Mouse (Mus musculus) liver, embryonic 16.5 days (tissue): ENCODE results near the gene Gm2035. TPM values are rescaled to one million over a fixed set of nuclear protein-coding genes. Genes with fewer than 3 reads are reported as not detected.
"Not testable (repeated sequence)": the region's sequence is repeated elsewhere in the genome, so short reads cannot be mapped to it uniquely, and the experiment has no call there.

Experiments used
- ATAC-seq: fragments of 200-750 bp; cut with Nextera tagmentation; 2 replicates; pipeline ENCODE4 v1.8.0; 2017; ENCODE audit warnings: low read depth, mild to moderate bottlenecking, moderate number of reproducible peaks, moderate library complexity
- H3K27ac ChIP-seq: fragments of 300-500 bp; sonication (generic); 2 replicates; pipeline ENCODE4 v1.5.1; 2014; ENCODE audit warnings: mild to moderate bottlenecking, low read length
- H3K27me3 ChIP-seq: fragments of 300-500 bp; sonication (generic); 2 replicates; pipeline ENCODE4 v1.6.1; 2014; ENCODE audit warnings: low read depth, low read length, mixed read lengths; ENCODE audit not compliant: control insufficient read depth, insufficient read depth
- H3K36me3 ChIP-seq: fragments of 300-500 bp; sonication (generic); 2 replicates; pipeline ENCODE4 v1.6.1; 2014; ENCODE audit warnings: mild to moderate bottlenecking; ENCODE audit not compliant: control insufficient read depth, insufficient read depth
- H3K4me1 ChIP-seq: fragments of 300-500 bp; sonication (generic); 2 replicates; pipeline ENCODE4 v1.6.1; 2014; ENCODE audit warnings: low read depth, low read length, mixed read lengths; ENCODE audit not compliant: control insufficient read depth
- H3K4me2 ChIP-seq: fragments of 300-500 bp; sonication (generic); 2 replicates; pipeline ENCODE4 v1.6.1; 2014; ENCODE audit warnings: low read depth, low read length, mixed read lengths
- H3K4me3 ChIP-seq: fragments of 300-500 bp; sonication (generic); 2 replicates; pipeline ENCODE4 v1.5.1; 2014; ENCODE audit warnings: low read depth, mild to moderate bottlenecking, low read length
- H3K9ac ChIP-seq: fragments of 300-500 bp; sonication (generic); 2 replicates; pipeline ENCODE4 v1.6.1; 2014; ENCODE audit warnings: low read depth, low read length
- H3K9me3 ChIP-seq: fragments of 300-500 bp; sonication (generic); replicated peaks from 2 replicates; pipeline ENCODE4 v1.6.1; 2016; ENCODE audit warnings: low read length; ENCODE audit not compliant: control insufficient read depth
- WGBS: fragments of 180-500 bp; shearing (Covaris S2); extraction: QIAGEN DNeasy Blood & Tissue Kit; methylation state at CpG from one replicate; pipeline ENCODE4 v1.1.7; 2014; ENCODE audit not compliant: insufficient replicate concordance; 5-methylcytosine and 5-hydroxymethylcytosine counted together
- polyA plus RNA-seq: library from polyadenylated mRNA; unstranded; fragments of >200 nt; fragmentation: Nextera tagmentation; extraction: Ambion mirVana; gene quantifications from 2 replicates; pipeline ENCODE4 v1.2.1, GENCODE M21; 2015

Gene Gm2035
- polyA plus RNA-seq = not detected in 2 replicates

- not testable (repeated sequence) for H3K4me1 ChIP-seq, H3K9ac ChIP-seq, H3K4me2 ChIP-seq, H3K27me3 ChIP-seq, H3K4me3 ChIP-seq, ATAC-seq, H3K27ac ChIP-seq, H3K9me3 ChIP-seq, H3K36me3 ChIP-seq
- 40% methylated on average over 2 of the region's 2 CpGs for WGBS
Observed at GRCm38 (mm10) chr12:87919721-87920120, at the start of gene Gm2035. Gene Gm2035, minus strand, starts transcription at chr12:87919857.

- not testable (repeated sequence) for H3K27me3 ChIP-seq, H3K27ac ChIP-seq, H3K4me3 ChIP-seq, H3K36me3 ChIP-seq, H3K9me3 ChIP-seq, H3K4me2 ChIP-seq, H3K9ac ChIP-seq, H3K4me1 ChIP-seq, ATAC-seq
- WGBS = 54% methylated on average over 2 of the region's 2 CpGs
Observed at GRCm38 (mm10) chr12:87953780-87954179, 34.1 kb upstream of the Gm2035 start, which contains the start of gene Gm2042. Gene Gm2042, plus strand, starts transcription at chr12:87954080.

- not testable (repeated sequence) for H3K4me3 ChIP-seq, ATAC-seq, H3K4me1 ChIP-seq, H3K4me2 ChIP-seq, H3K27ac ChIP-seq, H3K9me3 ChIP-seq, H3K27me3 ChIP-seq, H3K36me3 ChIP-seq, H3K9ac ChIP-seq
- 75% methylated on average over 1 of the region's 1 CpGs for WGBS
Observed at GRCm38 (mm10) chr12:87895070-87895469, 24.6 kb downstream of the Gm2035 start, which contains the start of gene Gm2022. Gene Gm2022, plus strand, starts transcription at chr12:87895370.

GRCm38 (mm10) chr12:87873772-87874171 lies 45.9 kb downstream of the Gm2035 start, which contains the start of gene Gm2016:
Gene Gm2016, plus strand, starts transcription at chr12:87874072.
- H3K9ac ChIP-seq, H3K4me3 ChIP-seq, H3K4me1 ChIP-seq, H3K4me2 ChIP-seq, H3K27ac ChIP-seq, H3K36me3 ChIP-seq, H3K27me3 ChIP-seq, H3K9me3 ChIP-seq, ATAC-seq: not testable (repeated sequence)
- WGBS = 61% methylated on average over 5 of the region's 5 CpGs

Other genes with a start within 250 kb of the Gm2035 start
- not detected in 2 replicates for gene Gm21319, start 144.1 kb downstream of the Gm2035 start, polyA plus RNA-seq
- not detected in 2 replicates for gene Gm21936, start 124.3 kb downstream of the Gm2035 start, polyA plus RNA-seq
- 0.26 TPM in 1 of 2 replicates, not detected in the other for gene BB287469, start 103.3 kb downstream of the Gm2035 start, polyA plus RNA-seq
- not detected in 2 replicates for gene Gm2001, start 77.5 kb downstream of the Gm2035 start, polyA plus RNA-seq
- not detected in 2 replicates for gene Gm2016, start 45.8 kb downstream of the Gm2035 start, polyA plus RNA-seq
- not detected in 2 replicates for gene Gm2022, start 24.5 kb downstream of the Gm2035 start, polyA plus RNA-seq
- not detected in 2 replicates for gene Gm2042, start 34.2 kb upstream of the Gm2035 start, polyA plus RNA-seq
- not detected in 2 replicates for gene Gm2075, start 92.0 kb upstream of the Gm2035 start, polyA plus RNA-seq
- not detected in 2 replicates for gene Gm6803, start 98.9 kb upstream of the Gm2035 start, polyA plus RNA-seq
- not detected in 2 replicates for gene Gm2056, start 107.1 kb upstream of the Gm2035 start, polyA plus RNA-seq
- not detected in 2 replicates for gene Gm16368, start 163.8 kb upstream of the Gm2035 start, polyA plus RNA-seq